Mouse (Mus musculus) NIH3T3 (cell line): ENCODE data around the gene Scyl1.

Experiments
- DNase-seq: peaks from one replicate; pipeline ENCODE4 v3.0.0-alpha.2; 2012; ENCODE audit warnings: low read depth

The Scyl1 gene

GRCm38 (mm10) chr19:5716955-5717354 is 54.3 kb downstream of the Scyl1 start:
- DNase-seq: peak; percentile 30

GRCm38 (mm10) chr19:5715793-5716688 is 55.2 kb downstream of the Scyl1 start:
- DNase-seq: peak; percentile 43

GRCm38 (mm10) chr19:5713730-5714129 is 57.5 kb downstream of the Scyl1 start:
- DNase-seq: peak; percentile 75

- DNase-seq: no peak
Observed at GRCm38 (mm10) chr19:5713255-5713654, 58.0 kb downstream of the Scyl1 start.

- DNase-seq: no peak
Observed at GRCm38 (mm10) chr19:5711907-5712460, 59.2 kb downstream of the Scyl1 start.

- peak; percentile 93 for DNase-seq
Observed at GRCm38 (mm10) chr19:5711218-5711617, 60.0 kb downstream of the Scyl1 start.

- no peak for DNase-seq
Observed at GRCm38 (mm10) chr19:5710581-5710980, 60.6 kb downstream of the Scyl1 start.

- no peak for DNase-seq
Observed at GRCm38 (mm10) chr19:5710068-5710467, 61.2 kb downstream of the Scyl1 start.
